Mouse (Mus musculus) hindbrain, embryonic 15.5 days (tissue): ENCODE data around the gene Uvssa. TPM values are rescaled to one million over a fixed set of nuclear protein-coding genes. Genes with fewer than 3 reads are reported as not detected.
A peak's percentile ranks its signal among the peaks of the same experiment; 100 is the strongest.
"Not testable (repeated sequence)": the region's sequence is repeated elsewhere in the genome, so short reads cannot be mapped to it uniquely, and the experiment has no call there.

ENCODE experiments used
- ATAC-seq: fragments of 200-750 bp; cut with Nextera tagmentation; 2 replicates; pipeline ENCODE4 v1.8.0; 2017; ENCODE audit warnings: low read depth, moderate number of reproducible peaks, moderate TSS enrichment; ENCODE audit not compliant: low FRiP score
- H3K27ac ChIP-seq: fragments of 300-500 bp; sonication (generic); replicated peaks from 2 replicates; pipeline ENCODE4 v1.5.1; 2015; ENCODE audit warnings: mild to moderate bottlenecking, inconsistent platforms
- H3K27me3 ChIP-seq: fragments of 300-500 bp; sonication (generic); 2 replicates; pipeline ENCODE4 v1.6.1; 2015; ENCODE audit warnings: control low read depth, inconsistent platforms
- H3K36me3 ChIP-seq: fragments of 300-500 bp; sonication (generic); 2 replicates; pipeline ENCODE4 v1.6.1; 2015; ENCODE audit warnings: control low read depth, inconsistent platforms
- H3K4me1 ChIP-seq: fragments of 300-500 bp; sonication (generic); replicated peaks from 2 replicates; pipeline ENCODE4 v1.6.1; 2015; ENCODE audit warnings: control low read depth, inconsistent platforms
- H3K4me2 ChIP-seq: fragments of 300-500 bp; sonication (generic); 2 replicates; pipeline ENCODE4 v1.6.1; 2015; ENCODE audit warnings: moderate library complexity, mild to moderate bottlenecking, inconsistent platforms
- H3K4me3 ChIP-seq: fragments of 300-500 bp; sonication (generic); 2 replicates; pipeline ENCODE4 v1.5.1; 2015; ENCODE audit warnings: mild to moderate bottlenecking, inconsistent platforms
- H3K9ac ChIP-seq: fragments of 300-500 bp; sonication (generic); 2 replicates; pipeline ENCODE4 v1.6.1; 2015; ENCODE audit warnings: inconsistent platforms
- H3K9me3 ChIP-seq: fragments of 300-500 bp; sonication (generic); 2 replicates; pipeline ENCODE4 v1.6.1; 2016; ENCODE audit warnings: control low read depth, inconsistent platforms
- WGBS: fragments of 180-500 bp; shearing (Covaris S2); methylation state at CpG from one replicate; pipeline ENCODE4 v1.1.7; 2015; 5-methylcytosine and 5-hydroxymethylcytosine counted together
- polyA plus RNA-seq: library from polyadenylated mRNA; unstranded; fragments of >200 nt; fragmentation: Nextera tagmentation; extraction: Ambion mirVana; gene quantifications from 2 replicates; pipeline ENCODE4 v1.2.1, GENCODE M21; 2015

Gene Uvssa
- 7.0 and 7.2 TPM in 2 replicates for polyA plus RNA-seq

- H3K27me3 ChIP-seq: no peaks in the 10 kb centered on the region
- H3K36me3 ChIP-seq: peaks cover 6% of the 10 kb centered on the region; the same call in 1 of the 2 replicates
- peak; percentile 98 for ATAC-seq
- peak within 1 kb of the TSS; percentile 93 for H3K4me2 ChIP-seq
- H3K9me3 ChIP-seq: no peaks in the 10 kb centered on the region
- H3K4me3 ChIP-seq: peak within 1 kb of the TSS; percentile 77
- peak within 1 kb of the TSS; percentile 96 for H3K27ac ChIP-seq
- H3K9ac ChIP-seq: peak within 1 kb of the TSS; percentile 91
- peaks cover 13% of the 10 kb centered on the region for H3K4me1 ChIP-seq
- WGBS: under 1% methylated on average over 46 of the region's 46 CpGs
These were observed at the start of gene Uvssa for GRCm38 (mm10) chr5:33378302-33378854. Gene Uvssa, plus strand, starts transcription at chr5:33378549.

- H3K9ac ChIP-seq: peak overlapping the region; percentile 58
- no peaks in the 10 kb centered on the region for H3K36me3 ChIP-seq
- peak overlapping the region; percentile 57 for H3K4me2 ChIP-seq
- peaks cover 26% of the 10 kb centered on the region for H3K4me1 ChIP-seq
- WGBS: 21% methylated on average over 18 of the region's 18 CpGs
- H3K9me3 ChIP-seq: no peaks in the 10 kb centered on the region
- peak overlapping the region; percentile 90 for H3K4me3 ChIP-seq
- ATAC-seq: no peak
- peak overlapping the region; percentile 85 for H3K27ac ChIP-seq
- no peaks in the 10 kb centered on the region for H3K27me3 ChIP-seq
These were observed 43.7 kb upstream of the Uvssa start for GRCm38 (mm10) chr5:33334381-33335272.

GRCm38 (mm10) chr5:33335273-33335976 is 42.9 kb upstream of the Uvssa start, which contains the start of gene Maea:
Gene Maea, plus strand, starts transcription at chr5:33335509.
- Histone ChIP-seq H3K9me3 (no peaks in the 10 kb centered on the region), H3K36me3 (no peaks in the 10 kb centered on the region), H3K4me2 (peak within 1 kb of the TSS; percentile 75), H3K4me3 (peak within 1 kb of the TSS; percentile 90), H3K4me1 (peaks cover 26% of the 10 kb centered on the region), H3K9ac (peak within 1 kb of the TSS; percentile 95), H3K27me3 (no peaks in the 10 kb centered on the region), H3K27ac (peak within 1 kb of the TSS; percentile 85)
- under 1% methylated on average over 69 of the region's 71 CpGs for WGBS
- peak; percentile 100 for ATAC-seq

- Histone ChIP-seq H3K27me3 (no peaks in the 10 kb centered on the region), H3K4me1 (peaks cover 26% of the 10 kb centered on the region), H3K4me3 (peak overlapping the region; percentile 90), H3K9me3 (no peaks in the 10 kb centered on the region), H3K36me3 (no peaks in the 10 kb centered on the region), H3K27ac (peak overlapping the region; percentile 83), H3K4me2 (peak overlapping the region; percentile 75), H3K9ac (peak overlapping the region; percentile 95)
- WGBS: 0% methylated on average over 20 of the region's 31 CpGs
- ATAC-seq: 0 out of 2 replicates have a peak, but pooled peaks have one; percentile 0
These were observed 42.4 kb upstream of the Uvssa start for GRCm38 (mm10) chr5:33335977-33336360.

- Histone ChIP-seq H3K9ac (no peak overlapping the region), H3K4me2 (peak overlapping the region; percentile 75), H3K4me3 (peak overlapping the region; percentile 90), H3K36me3 (no peaks in the 10 kb centered on the region), H3K4me1 (peaks cover 26% of the 10 kb centered on the region), H3K27ac (no peak overlapping the region), H3K9me3 (no peaks in the 10 kb centered on the region), H3K27me3 (no peaks in the 10 kb centered on the region)
- ATAC-seq: no peak
- WGBS: 85% methylated on average over 8 of the region's 8 CpGs
These were observed 41.1 kb upstream of the Uvssa start for GRCm38 (mm10) chr5:33337206-33337605.

- no peaks in the 10 kb centered on the region for H3K36me3 ChIP-seq
- peaks cover 26% of the 10 kb centered on the region for H3K4me1 ChIP-seq
- H3K27me3 ChIP-seq: no peaks in the 10 kb centered on the region
- H3K4me3 ChIP-seq: no peak overlapping the region
- no peak for ATAC-seq
- no peak overlapping the region for H3K9ac ChIP-seq
- H3K4me2 ChIP-seq: no peak overlapping the region
- 92% methylated on average over 6 of the region's 6 CpGs for WGBS
- no peak overlapping the region for H3K27ac ChIP-seq
- H3K9me3 ChIP-seq: no peaks in the 10 kb centered on the region
These were observed 37.2 kb upstream of the Uvssa start for GRCm38 (mm10) chr5:33341165-33341564.

GRCm38 (mm10) chr5:33342248-33342647 is 36.1 kb upstream of the Uvssa start:
- WGBS: 73% methylated on average over 3 of the region's 3 CpGs
- H3K4me2 ChIP-seq, H3K27ac ChIP-seq, H3K9ac ChIP-seq, H3K36me3 ChIP-seq, ATAC-seq, H3K4me3 ChIP-seq, H3K27me3 ChIP-seq, H3K9me3 ChIP-seq: not testable (repeated sequence)
- peaks cover 15% of the 10 kb centered on the region for H3K4me1 ChIP-seq

GRCm38 (mm10) chr5:33342821-33343220 is 35.5 kb upstream of the Uvssa start:
- H3K4me2 ChIP-seq: no peak overlapping the region
- no peak overlapping the region for H3K27ac ChIP-seq

GRCm38 (mm10) chr5:33343571-33343970 is 34.8 kb upstream of the Uvssa start:
- Histone ChIP-seq H3K27me3 (no peaks in the 10 kb centered on the region), H3K9ac (no peak overlapping the region), H3K36me3 (no peaks in the 10 kb centered on the region), H3K4me2 (no peak overlapping the region), H3K4me3 (no peak overlapping the region), H3K4me1 (peaks cover 6% of the 10 kb centered on the region; the same call in 1 of the 2 replicates), H3K9me3 (no peaks in the 10 kb centered on the region), H3K27ac (no peak overlapping the region)
- ATAC-seq: 0 out of 2 replicates have a peak, but pooled peaks have one; percentile 11

More at GRCm38 (mm10) chr5:33342821-33343220, 35.5 kb upstream of the Uvssa start:
- no peak overlapping the region for H3K4me3 ChIP-seq
- no peaks in the 10 kb centered on the region for H3K9me3 ChIP-seq
- no peaks in the 10 kb centered on the region for H3K27me3 ChIP-seq
- H3K36me3 ChIP-seq: no peaks in the 10 kb centered on the region
- H3K4me1 ChIP-seq: peaks cover 9% of the 10 kb centered on the region
- no peak overlapping the region for H3K9ac ChIP-seq
- no peak for ATAC-seq

GRCm38 (mm10) chr5:33344070-33344469 is 34.3 kb upstream of the Uvssa start:
- Histone ChIP-seq H3K9ac (no peak overlapping the region), H3K9me3 (no peaks in the 10 kb centered on the region), H3K4me3 (no peak overlapping the region), H3K4me2 (no peak overlapping the region), H3K36me3 (no peaks in the 10 kb centered on the region), H3K27me3 (no peaks in the 10 kb centered on the region), H3K27ac (no peak overlapping the region), H3K4me1 (peaks cover 6% of the 10 kb centered on the region; the same call in 1 of the 2 replicates)
- WGBS: 99% methylated on average over 3 of the region's 3 CpGs
- ATAC-seq: no peak

GRCm38 (mm10) chr5:33347620-33348019 is 30.7 kb upstream of the Uvssa start:
- Histone ChIP-seq H3K4me3 (no peak overlapping the region), H3K36me3 (no peaks in the 10 kb centered on the region), H3K9ac (no peak overlapping the region), H3K27me3 (no peaks in the 10 kb centered on the region), H3K4me2 (no peak overlapping the region), H3K27ac (no peak overlapping the region), H3K4me1 (peaks cover 6% of the 10 kb centered on the region; the same call in 1 of the 2 replicates), H3K9me3 (no peaks in the 10 kb centered on the region)
- WGBS: 76% methylated on average over 3 of the region's 3 CpGs
- ATAC-seq: no peak

GRCm38 (mm10) chr5:33349205-33349604 is 29.1 kb upstream of the Uvssa start:
- 92% methylated on average over 5 of the region's 5 CpGs for WGBS

More at GRCm38 (mm10) chr5:33349205-33349604, 29.1 kb upstream of the Uvssa start:
- no peak overlapping the region for H3K4me3 ChIP-seq
- no peak for ATAC-seq
- H3K27ac ChIP-seq: no peak overlapping the region
- no peaks in the 10 kb centered on the region for H3K9me3 ChIP-seq
- H3K4me2 ChIP-seq: no peak overlapping the region
- H3K36me3 ChIP-seq: no peaks in the 10 kb centered on the region
- H3K27me3 ChIP-seq: no peaks in the 10 kb centered on the region
- no peak overlapping the region for H3K9ac ChIP-seq
- H3K4me1 ChIP-seq: no peaks in the 10 kb centered on the region
